In the genomic region with DNA sequence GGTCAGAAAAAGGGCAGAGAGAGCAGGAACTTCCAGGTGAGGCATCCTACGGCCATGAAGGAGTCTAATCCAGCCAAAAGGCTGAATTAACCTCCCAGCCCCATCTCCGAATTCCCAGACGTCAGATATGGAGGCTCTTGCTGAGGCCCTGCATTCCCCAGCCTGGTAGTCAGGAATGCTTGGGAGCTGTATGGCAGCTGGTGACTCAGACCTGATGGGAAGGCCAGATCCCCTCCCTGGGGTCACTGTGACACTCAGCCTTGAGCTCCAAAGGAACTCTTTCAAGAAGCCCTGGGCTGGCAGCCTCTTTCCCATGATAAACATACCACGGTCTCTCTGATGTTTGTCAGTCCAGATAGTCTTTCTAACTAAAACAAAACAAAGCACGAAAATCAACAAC, we compare ENCODE assay signal across 17 mouse cellular contexts. TPM values are rescaled to one million over a fixed set of nuclear protein-coding genes. Genes with fewer than 3 reads are reported as not detected.
A peak's percentile ranks its signal among the peaks of the same experiment; 100 is the strongest.
DNase-seq lines count a peak whose midpoint lies in the region; ATAC-seq and TF ChIP-seq lines count a peak whose summit lies in the region.
"Had no signal": no experiment of that assay in that cellular context is flagged by ENCODE, and none has a peak within 500 bp of the region (broad histone marks: within the 10 kb centered on the region; RNA-seq: fewer than 3 reads in every experiment).

No protein-coding gene starts in this region.

- no peak overlapping the region for H3K4me3 ChIP-seq in lung, embryonic 14.5 days (ENCODE audit: low read depth, low read length)
- no peak overlapping the region for H3K4me3 ChIP-seq in limb, embryonic 10.5 days
- H3K4me3 ChIP-seq: embryonic facial prominence, embryonic 12.5 days; forebrain, embryonic 15.5 days; hindbrain, embryonic 10.5 days; lung, embryonic 15.5 days had no signal

- no peak overlapping the region for H3K9ac ChIP-seq in lung, embryonic 14.5 days
- H3K9ac ChIP-seq: embryonic facial prominence, embryonic 12.5 days; forebrain, embryonic 15.5 days; lung, embryonic 15.5 days had no signal

- no peaks in the 10 kb centered on the region for H3K9me3 ChIP-seq in lung, embryonic 14.5 days (ENCODE audit: low read depth, low read length)
- no peaks in the 10 kb centered on the region for H3K9me3 ChIP-seq in limb, embryonic 10.5 days (replicated peaks)
- H3K9me3 ChIP-seq: embryonic facial prominence, embryonic 12.5 days; forebrain, embryonic 15.5 days; hindbrain, embryonic 10.5 days; lung, embryonic 15.5 days had no signal

- H3K4me1 ChIP-seq in lung, embryonic 14.5 days (ENCODE audit: insufficient read depth) = peaks cover 18% of the 10 kb centered on the region
- H3K4me1 ChIP-seq in limb, embryonic 10.5 days = peaks cover 15% of the 10 kb centered on the region
- H3K4me1 ChIP-seq: embryonic facial prominence, embryonic 12.5 days; forebrain, embryonic 15.5 days had no signal

- DNase-seq in embryo, embryonic 9.5 days (ENCODE audit: extremely low spot score) = peak; percentile 20
- no peak for DNase-seq in embryo, embryonic 11 days
- peak; percentile 45 for DNase-seq in lung, embryonic 14.5 days
- no peak for DNase-seq in lung, postnatal 14 days
- DNase-seq in Patski (ENCODE audit: low read depth, low spot score) = peak; percentile 80
- DNase-seq in limb, embryonic 10.5 days (ENCODE audit: low spot score) = no peak
- no peak for DNase-seq in spleen, postnatal 36 days (ENCODE audit: low spot score in 2 of 2)
- DNase-seq: B cell, adult 2 months; cerebellum, adult 9-11 months; layer of hippocampus, adult 9-11 months; liver had no signal

- 39% methylated on average over 5 of the region's 5 CpGs for WGBS in lung, embryonic 14.5 days
- 66% methylated on average over 5 of the region's 5 CpGs for WGBS in limb, embryonic 10.5 days

- ATAC-seq in lung, embryonic 14.5 days (ENCODE audit: insufficient read depth) = 0 out of 2 replicates have a peak, but pooled peaks have one; percentile 40
- peak; percentile 51 for ATAC-seq in Patski
- ATAC-seq in erythroid progenitor cell, adult 5-6 weeks (replicated peaks; ENCODE audit: low FRiP score, poor library complexity, severe bottlenecking) = no peak
- ATAC-seq: forebrain, embryonic 15.5 days had no signal

- POLR2A ChIA-PET in Patski (lab: Charles Lee) = interaction anchor here (0.6 kb wide), 1 partner anchor 399 kb away, joined by 4 read pairs; no protein-coding TSS in a partner anchor

- CTCF ChIA-PET in Patski (lab: Charles Lee) = interaction anchor here (1.3 kb wide), 1 partner anchor 27 kb away, joined by 3 read pairs; no protein-coding TSS in a partner anchor

- H3K27ac ChIP-seq in lung, embryonic 14.5 days (ENCODE audit: low read depth) = no peak overlapping the region
- H3K27ac ChIP-seq in limb, embryonic 10.5 days = peak overlapping the region; percentile 25; the same call in 1 of the 2 replicates
- H3K27ac ChIP-seq: embryonic facial prominence, embryonic 12.5 days; forebrain, embryonic 15.5 days; hindbrain, embryonic 10.5 days; lung, embryonic 15.5 days had no signal

- no peaks in the 10 kb centered on the region for H3K36me3 ChIP-seq in lung, embryonic 14.5 days (ENCODE audit: insufficient read depth)
- no peaks in the 10 kb centered on the region for H3K36me3 ChIP-seq in limb, embryonic 10.5 days
- H3K36me3 ChIP-seq: embryonic facial prominence, embryonic 12.5 days; forebrain, embryonic 15.5 days; hindbrain, embryonic 10.5 days; lung, embryonic 15.5 days had no signal

- in situ Hi-C loops in Patski (cut with MboI; ENCODE audit: low pct_unique_long_range_greater_than_20kb) = no loop called here

- no peaks in the 10 kb centered on the region for H3K27me3 ChIP-seq in lung, embryonic 14.5 days (ENCODE audit: insufficient read depth, low read length)
- no peaks in the 10 kb centered on the region for H3K27me3 ChIP-seq in Patski
- H3K27me3 ChIP-seq in limb, embryonic 10.5 days (ENCODE audit: low read depth, poor library complexity, severe bottlenecking) = no peaks in the 10 kb centered on the region
- H3K27me3 ChIP-seq: embryonic facial prominence, embryonic 12.5 days; forebrain, embryonic 15.5 days; lung, embryonic 15.5 days had no signal

- H3K4me2 ChIP-seq in lung, embryonic 14.5 days = no peak overlapping the region
- H3K4me2 ChIP-seq: embryonic facial prominence, embryonic 12.5 days; forebrain, embryonic 15.5 days; lung, embryonic 15.5 days; midbrain, embryonic 11.5 days had no signal

- TF ChIP-seq CTCF in lung, embryonic 14.5 days (IDR thresholded peaks at IDR 0.05; ENCODE audit: low read depth) = no peak
- TF ChIP-seq CTCF in Patski (IDR thresholded peaks at IDR 0.05) = no peak

RNA-seq across cellular contexts. Expression of gene Zbtb38, which starts 30.6 kb away (rescaled TPM):
- 24.5 and 24.6 TPM in 2 replicates for polyA plus RNA-seq in lung, embryonic 14.5 days (2014; fragmentation: Nextera tagmentation; extraction: Ambion mirVana)
- 59.2 TPM for polyA plus RNA-seq in Patski (2021)
- polyA plus RNA-seq in limb, embryonic 10.5 days (2016; fragmentation: Nextera tagmentation; extraction: Ambion mirVana) = 6.4 and 8.1 TPM in 2 replicates
- total RNA-seq in erythroid progenitor cell, adult 5-6 weeks (2015; ENCODE audit: low replicate concordance) = 5.0 and 5.9 TPM in 2 replicates
- 4.1 and 6.4 TPM in 2 replicates for total RNA-seq in erythroid progenitor cell, adult 5-6 weeks (2017; ENCODE audit: low replicate concordance)

Comparison
In these comparisons a context has a peak if more than half of its experiments do, and no peak if none do; other contexts are left out.
1. DNase-seq: peak in embryo, embryonic 9.5 days (single experiment), lung, embryonic 14.5 days (single experiment) and Patski (single experiment); none in embryo, embryonic 11 days (single experiment), lung, postnatal 14 days (single experiment), limb, embryonic 10.5 days (single experiment) and spleen, postnatal 36 days (0 of 2).